Mouse (Mus musculus) lung, embryonic 15.5 days (tissue): ENCODE measurements around the gene Tmem163. TPM values are rescaled to one million over a fixed set of nuclear protein-coding genes. Genes with fewer than 3 reads are reported as not detected.

ENCODE experiments used
- ATAC-seq: fragments of 200-750 bp; cut with Nextera tagmentation; 2 replicates; pipeline ENCODE4 v1.8.0; 2017; ENCODE audit warnings: moderate number of reproducible peaks, borderline replicate concordance; ENCODE audit not compliant: low FRiP score, low TSS enrichment; ENCODE audit errors: extremely low read depth
- H3K27ac ChIP-seq: fragments of 300-500 bp; sonication (generic); 2 replicates; pipeline ENCODE4 v1.5.1; 2015; ENCODE audit warnings: moderate library complexity, mild to moderate bottlenecking, inconsistent platforms
- H3K27me3 ChIP-seq: fragments of 300-500 bp; sonication (generic); 2 replicates; pipeline ENCODE4 v1.6.1; 2015; ENCODE audit warnings: inconsistent platforms
- H3K36me3 ChIP-seq: fragments of 300-500 bp; sonication (generic); 2 replicates; pipeline ENCODE4 v1.6.1; 2015; ENCODE audit warnings: inconsistent platforms
- H3K4me1 ChIP-seq: fragments of 300-500 bp; sonication (generic); 2 replicates; pipeline ENCODE4 v1.6.1; 2015; ENCODE audit warnings: inconsistent platforms
- H3K4me2 ChIP-seq: fragments of 300-500 bp; sonication (generic); 2 replicates; pipeline ENCODE4 v1.6.1; 2015; ENCODE audit warnings: inconsistent platforms, mild to moderate bottlenecking, moderate library complexity
- H3K4me3 ChIP-seq: fragments of 300-500 bp; sonication (generic); 2 replicates; pipeline ENCODE4 v1.5.1; 2015; ENCODE audit warnings: mild to moderate bottlenecking, inconsistent platforms
- H3K9ac ChIP-seq: fragments of 300-500 bp; sonication (generic); 2 replicates; pipeline ENCODE4 v1.6.1; 2015; ENCODE audit warnings: inconsistent platforms
- H3K9me3 ChIP-seq: fragments of 300-500 bp; sonication (generic); 2 replicates; pipeline ENCODE4 v1.6.1; 2016; ENCODE audit warnings: inconsistent platforms
- WGBS: fragments of 180-500 bp; shearing (Covaris S2); methylation state at CpG from one replicate; pipeline ENCODE4 v1.1.7; 2015; 5-methylcytosine and 5-hydroxymethylcytosine counted together
- polyA plus RNA-seq: library from polyadenylated mRNA; unstranded; fragments of >200 nt; fragmentation: Nextera tagmentation; extraction: Ambion mirVana; gene quantifications from 2 replicates; pipeline ENCODE4 v1.2.1, GENCODE M21; 2015

Gene Tmem163
- polyA plus RNA-seq, 1 experiment from 2014 or later = 5.2 TPM

DNA sequence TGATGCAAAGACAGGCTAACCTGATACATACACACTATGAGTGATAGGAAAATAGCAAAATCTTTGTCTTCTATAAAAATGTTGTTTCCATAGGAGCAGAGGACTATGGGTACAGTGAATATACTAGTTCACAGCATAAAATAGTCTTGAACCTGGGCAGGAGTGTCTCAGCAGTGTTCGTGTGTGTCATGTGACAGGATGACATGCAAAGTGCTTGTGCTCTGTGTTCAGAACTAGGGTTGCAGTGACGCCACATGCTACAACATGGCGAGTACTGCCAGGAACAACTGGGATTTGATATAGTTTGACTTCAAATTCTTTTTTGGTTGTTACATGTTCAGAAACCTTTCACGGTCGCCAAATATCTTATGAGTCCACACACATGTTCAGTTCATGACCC lies 92.3 kb downstream of the Tmem163 start:
- Histone ChIP-seq H3K27me3 (no peaks in the 10 kb centered on the region), H3K9ac (no peak overlapping the region), H3K36me3 (no peaks in the 10 kb centered on the region), H3K4me1 (no peaks in the 10 kb centered on the region), H3K9me3 (no peaks in the 10 kb centered on the region), H3K4me2 (no peak overlapping the region), H3K27ac (no peak overlapping the region), H3K4me3 (no peak overlapping the region)
- WGBS = 85% methylated on average over 5 of the region's 5 CpGs
- no peak for ATAC-seq

- Histone ChIP-seq H3K4me3 (no peak overlapping the region), H3K9me3 (no peaks in the 10 kb centered on the region), H3K9ac (no peak overlapping the region), H3K4me1 (no peaks in the 10 kb centered on the region), H3K36me3 (no peaks in the 10 kb centered on the region), H3K4me2 (no peak overlapping the region), H3K27ac (no peak overlapping the region), H3K27me3 (no peaks in the 10 kb centered on the region)
- no peak for ATAC-seq
- 81% methylated on average over 1 of the region's 1 CpGs for WGBS
Observed at GRCm38 (mm10) chr1:127586156-127586555, 93.2 kb downstream of the Tmem163 start.

DNA sequence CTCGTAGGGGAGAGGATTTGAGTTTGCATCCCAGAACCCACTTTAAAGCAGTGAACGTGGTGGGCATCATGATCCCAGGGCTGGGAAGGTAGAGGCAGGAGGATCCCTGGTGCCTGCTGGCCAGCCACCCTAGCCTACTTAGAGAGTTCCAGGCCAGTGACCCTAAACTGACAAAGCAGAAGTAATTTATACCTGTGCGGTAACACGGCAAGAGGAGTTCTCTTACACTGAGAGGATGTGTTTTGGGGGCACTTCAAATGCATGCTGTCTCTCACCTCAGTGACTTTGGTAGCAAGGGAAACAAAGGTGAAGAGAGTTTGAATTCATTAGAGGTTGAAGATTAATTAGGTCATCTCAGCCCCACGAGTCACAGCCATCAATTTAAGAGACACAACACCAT lies 101.4 kb downstream of the Tmem163 start:
- WGBS = 67% methylated on average over 5 of the region's 5 CpGs
- no peak overlapping the region for H3K27ac ChIP-seq
- H3K4me3 ChIP-seq = no peak overlapping the region
- no peaks in the 10 kb centered on the region for H3K4me1 ChIP-seq
- H3K36me3 ChIP-seq = no peaks in the 10 kb centered on the region
- H3K9ac ChIP-seq = no peak overlapping the region
- H3K9me3 ChIP-seq = no peaks in the 10 kb centered on the region
- H3K27me3 ChIP-seq = no peaks in the 10 kb centered on the region
- ATAC-seq = no peak
- H3K4me2 ChIP-seq = no peak overlapping the region

- no peak overlapping the region for H3K4me2 ChIP-seq
- H3K9me3 ChIP-seq = no peaks in the 10 kb centered on the region
- no peaks in the 10 kb centered on the region for H3K27me3 ChIP-seq
- no peaks in the 10 kb centered on the region for H3K4me1 ChIP-seq
- H3K4me3 ChIP-seq = no peak overlapping the region
- 87% methylated on average over 7 of the region's 7 CpGs for WGBS
- H3K36me3 ChIP-seq = no peaks in the 10 kb centered on the region
- H3K9ac ChIP-seq = no peak overlapping the region
- no peak for ATAC-seq
- H3K27ac ChIP-seq = no peak overlapping the region
Observed at GRCm38 (mm10) chr1:127577083-127577482, 102.3 kb downstream of the Tmem163 start.

- H3K9me3 ChIP-seq = no peaks in the 10 kb centered on the region
- no peaks in the 10 kb centered on the region for H3K27me3 ChIP-seq
- H3K27ac ChIP-seq = no peak overlapping the region
- 61% methylated on average over 8 of the region's 8 CpGs for WGBS
- H3K4me1 ChIP-seq = no peaks in the 10 kb centered on the region
- no peaks in the 10 kb centered on the region for H3K36me3 ChIP-seq
- H3K4me2 ChIP-seq = no peak overlapping the region
- H3K4me3 ChIP-seq = no peak overlapping the region
- no peak overlapping the region for H3K9ac ChIP-seq
- no peak for ATAC-seq
Observed at GRCm38 (mm10) chr1:127576563-127576962, 102.8 kb downstream of the Tmem163 start.

DNA sequence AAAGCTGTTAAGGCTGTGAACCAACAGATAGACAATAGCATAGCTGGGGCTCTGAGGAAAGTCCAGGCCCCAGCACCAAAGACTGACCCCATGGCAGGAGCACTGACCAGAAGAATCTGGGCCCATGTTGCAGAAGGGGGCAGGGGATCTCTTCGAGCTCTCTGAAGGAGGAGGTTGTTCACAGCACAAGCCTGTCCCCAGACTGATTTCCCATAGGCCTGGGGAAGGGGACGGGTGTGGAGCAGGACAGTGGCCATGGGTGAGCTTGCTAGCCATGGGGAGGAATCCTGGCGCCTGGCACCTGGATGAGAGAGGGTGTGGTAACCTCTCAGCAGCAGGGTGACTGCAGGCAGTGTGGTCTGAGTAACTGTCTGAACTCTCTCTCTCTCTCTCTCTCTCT lies 103.2 kb downstream of the Tmem163 start:
- Histone ChIP-seq H3K4me2 (no peak overlapping the region), H3K4me1 (no peaks in the 10 kb centered on the region), H3K36me3 (no peaks in the 10 kb centered on the region), H3K9ac (no peak overlapping the region), H3K27ac (no peak overlapping the region), H3K4me3 (no peak overlapping the region), H3K27me3 (no peaks in the 10 kb centered on the region), H3K9me3 (no peaks in the 10 kb centered on the region)
- 37% methylated on average over 3 of the region's 3 CpGs for WGBS
- ATAC-seq = no peak

DNA sequence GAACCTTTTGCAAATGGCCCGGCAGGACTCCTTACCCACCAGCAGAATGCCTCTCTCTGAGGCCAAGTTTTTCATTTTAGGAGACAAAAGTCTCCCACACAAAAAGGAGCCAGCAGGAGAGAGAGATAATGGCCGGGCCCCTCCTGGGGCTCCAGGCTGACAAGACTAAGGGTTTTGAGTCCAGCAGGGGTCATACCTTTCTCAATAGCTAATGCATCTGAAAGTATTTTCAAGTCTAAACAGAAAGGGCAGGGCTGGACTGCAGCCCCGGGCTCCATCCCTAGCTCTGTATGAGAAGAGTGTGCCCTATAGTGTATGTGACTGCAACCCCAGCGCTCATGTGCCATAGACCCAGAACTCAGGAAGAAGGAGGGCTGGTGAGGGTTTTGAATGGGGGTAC lies 103.7 kb downstream of the Tmem163 start:
- no peak for ATAC-seq
- H3K4me1 ChIP-seq = no peaks in the 10 kb centered on the region
- WGBS = 39% methylated on average over 4 of the region's 4 CpGs
- H3K9ac ChIP-seq = no peak overlapping the region
- no peaks in the 10 kb centered on the region for H3K27me3 ChIP-seq
- H3K4me3 ChIP-seq = no peak overlapping the region
- H3K4me2 ChIP-seq = no peak overlapping the region
- no peak overlapping the region for H3K27ac ChIP-seq
- no peaks in the 10 kb centered on the region for H3K36me3 ChIP-seq
- H3K9me3 ChIP-seq = no peaks in the 10 kb centered on the region

- no peak overlapping the region for H3K27ac ChIP-seq
- no peaks in the 10 kb centered on the region for H3K9me3 ChIP-seq
- no peak overlapping the region for H3K4me2 ChIP-seq
- ATAC-seq = no peak
- H3K4me1 ChIP-seq = no peaks in the 10 kb centered on the region
- no peaks in the 10 kb centered on the region for H3K27me3 ChIP-seq
- no peak overlapping the region for H3K4me3 ChIP-seq
- no peak overlapping the region for H3K9ac ChIP-seq
- H3K36me3 ChIP-seq = no peaks in the 10 kb centered on the region
- WGBS = 74% methylated on average over 3 of the region's 3 CpGs
Observed at GRCm38 (mm10) chr1:127573186-127573585, 106.2 kb downstream of the Tmem163 start.

DNA sequence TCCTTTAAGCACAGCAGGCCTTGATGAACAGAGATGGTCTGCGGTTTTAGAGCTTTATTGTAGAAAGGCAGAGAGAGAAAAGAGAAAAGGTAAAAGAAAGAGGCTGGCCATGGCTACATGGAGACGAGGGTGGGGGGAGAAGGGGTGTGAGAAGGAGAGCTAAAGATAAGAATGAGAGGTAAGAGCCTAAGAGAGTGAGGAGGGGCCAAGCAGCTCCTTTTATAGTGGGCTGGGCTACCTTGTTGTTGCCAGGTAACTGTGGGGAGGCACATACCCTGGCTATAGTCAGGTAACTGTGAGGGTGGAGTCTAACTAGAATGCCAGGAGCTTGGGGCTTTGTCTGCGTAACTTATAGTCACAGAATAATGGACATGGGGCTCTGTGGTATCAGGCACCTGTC lies 110.7 kb downstream of the Tmem163 start:
- Histone ChIP-seq H3K4me2 (no peak overlapping the region), H3K4me3 (no peak overlapping the region), H3K36me3 (no peaks in the 10 kb centered on the region), H3K27me3 (no peaks in the 10 kb centered on the region), H3K27ac (no peak overlapping the region), H3K4me1 (no peaks in the 10 kb centered on the region), H3K9ac (no peak overlapping the region), H3K9me3 (no peaks in the 10 kb centered on the region)
- WGBS = 67% methylated on average over 3 of the region's 3 CpGs
- ATAC-seq = no peak

DNA sequence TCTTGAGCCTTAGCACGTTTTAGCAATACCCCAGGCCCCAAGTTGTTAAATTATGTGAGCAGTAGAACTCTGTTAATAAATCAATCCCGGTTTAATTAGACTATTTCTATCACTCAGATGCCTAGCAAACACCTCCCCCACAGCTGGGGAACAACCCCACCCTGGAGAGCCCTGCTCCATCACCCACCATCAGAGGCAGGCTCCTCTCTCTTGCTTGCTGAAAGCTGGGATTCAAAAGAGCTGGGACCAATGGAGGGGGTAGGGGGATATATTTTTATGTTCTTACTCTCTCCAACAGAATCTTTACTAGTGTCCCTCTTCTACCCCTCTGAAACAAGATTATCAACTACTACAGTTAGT lies 122.9 kb downstream of the Tmem163 start:
- Histone ChIP-seq H3K4me2 (no peak overlapping the region), H3K4me3 (no peak overlapping the region), H3K36me3 (no peaks in the 10 kb centered on the region), H3K27me3 (no peaks in the 10 kb centered on the region), H3K9me3 (no peaks in the 10 kb centered on the region), H3K4me1 (no peaks in the 10 kb centered on the region), H3K27ac (no peak overlapping the region), H3K9ac (no peak overlapping the region)
- WGBS = 55% methylated on average over 2 of the region's 2 CpGs
- ATAC-seq = no peak

DNA sequence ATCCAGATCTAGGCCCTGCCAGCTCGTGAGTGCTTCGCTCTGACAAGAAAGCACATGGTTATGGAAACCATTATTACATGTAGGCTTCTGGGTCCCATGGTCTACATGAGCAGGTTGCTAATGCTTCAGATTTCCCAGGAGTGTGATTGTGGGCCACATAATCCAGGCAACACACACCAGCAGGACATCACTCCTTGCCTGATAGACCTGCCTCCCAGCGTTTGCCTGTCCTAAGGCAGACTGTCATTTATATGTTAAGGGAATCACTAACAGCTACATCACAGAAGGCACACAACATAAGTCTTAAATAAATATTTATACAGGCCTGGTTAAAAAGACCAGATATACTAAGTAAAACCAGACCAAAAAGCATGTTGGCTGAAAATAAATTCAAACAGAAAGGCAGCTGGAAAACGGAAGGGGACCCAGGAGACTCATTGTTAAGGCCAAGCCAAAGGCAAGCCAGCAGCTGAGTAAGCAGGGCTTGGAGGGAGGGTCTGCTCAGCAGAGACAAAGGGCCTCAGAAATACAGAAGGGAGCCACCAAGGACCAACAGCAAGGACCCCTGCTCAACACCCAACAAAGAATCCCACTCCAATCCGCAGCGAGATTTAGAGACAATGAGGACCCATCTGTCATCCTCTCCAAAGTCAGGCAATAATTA lies 123.4 kb downstream of the Tmem163 start:
- Histone ChIP-seq H3K4me3 (no peak overlapping the region), H3K9ac (no peak overlapping the region), H3K27ac (no peak overlapping the region), H3K4me2 (no peak overlapping the region), H3K36me3 (no peaks in the 10 kb centered on the region), H3K4me1 (no peaks in the 10 kb centered on the region), H3K9me3 (no peaks in the 10 kb centered on the region), H3K27me3 (no peaks in the 10 kb centered on the region)
- ATAC-seq = no peak
- 49% methylated on average over 6 of the region's 6 CpGs for WGBS

- H3K4me2 ChIP-seq = no peak overlapping the region
- H3K36me3 ChIP-seq = no peaks in the 10 kb centered on the region
- 72% methylated on average over 4 of the region's 4 CpGs for WGBS
- no peak overlapping the region for H3K27ac ChIP-seq
- H3K9ac ChIP-seq = no peak overlapping the region
- H3K9me3 ChIP-seq = no peaks in the 10 kb centered on the region
- no peaks in the 10 kb centered on the region for H3K27me3 ChIP-seq
- no peaks in the 10 kb centered on the region for H3K4me1 ChIP-seq
- no peak overlapping the region for H3K4me3 ChIP-seq
- no peak for ATAC-seq
Observed at GRCm38 (mm10) chr1:127548078-127548477, 131.3 kb downstream of the Tmem163 start.

DNA sequence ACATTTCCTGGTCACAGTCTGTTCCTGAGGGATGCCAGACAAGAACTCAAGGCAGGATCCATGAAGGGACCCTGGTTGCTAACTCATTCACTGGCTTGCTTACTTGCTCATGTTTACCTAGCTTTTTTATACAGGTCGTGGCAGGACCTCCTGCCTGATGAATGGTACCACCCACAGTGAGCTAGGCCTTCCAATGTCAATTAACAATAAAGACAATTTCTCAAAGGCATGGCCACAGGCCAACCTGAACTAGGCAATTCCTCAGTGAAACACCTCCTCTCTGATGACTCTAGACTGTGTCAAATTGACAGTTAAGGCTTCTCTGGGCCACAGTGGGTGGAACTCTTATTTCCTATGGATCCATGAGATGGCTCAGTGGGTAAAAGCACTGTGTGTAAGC lies 136.6 kb downstream of the Tmem163 start:
- Histone ChIP-seq H3K27me3 (no peaks in the 10 kb centered on the region), H3K9me3 (no peaks in the 10 kb centered on the region), H3K4me1 (no peaks in the 10 kb centered on the region), H3K27ac (no peak overlapping the region), H3K4me3 (no peak overlapping the region), H3K36me3 (no peaks in the 10 kb centered on the region), H3K9ac (no peak overlapping the region), H3K4me2 (no peak overlapping the region)
- ATAC-seq = no peak
- WGBS = 4% methylated on average over 1 of the region's 1 CpGs
